Mouse (Mus musculus): Measurements from ENCODE around the gene Zfp668. TPM values are rescaled to one million over a fixed set of nuclear protein-coding genes. Genes with fewer than 3 reads are reported as not detected.

The Zfp668 gene
- polyA plus RNA-seq, 1 experiment from 2014 or later, result 16.4 TPM

GRCm38 (mm10) chr7:127813821-127814220 lies 62.8 kb downstream of the Zfp668 start:
- Histone ChIP-seq H3K27me3 (no peaks in the 10 kb centered on the region), H3K4me3 (no peak overlapping the region), H3K27ac (peak overlapping the region; percentile 57; the same call in 1 of the 2 replicates), H3K4me1 (peaks cover 8% of the 10 kb centered on the region), H3K4me2 (no peak overlapping the region), H3K9ac (no peak overlapping the region), H3K9me3 (no peaks in the 10 kb centered on the region), H3K36me3 (peaks cover 48% of the 10 kb centered on the region)
- 79% methylated on average over 4 of the region's 4 CpGs for WGBS
- no peak for ATAC-seq (ENCODE audit: insufficient number of reproducible peaks, low FRiP score, low TSS enrichment, low read depth)

Other genes starting within 250 kb of the Zfp668 start
- 81.1 and 90.5 TPM in 2 replicates for gene Bcl7c, start 167.9 kb downstream of the Zfp668 start, polyA plus RNA-seq (2015; fragmentation: Nextera tagmentation; extraction: Ambion mirVana)
- 25.3 and 28.7 TPM in 2 replicates for gene Ctf1, start 164.1 kb downstream of the Zfp668 start, polyA plus RNA-seq (2015; fragmentation: Nextera tagmentation; extraction: Ambion mirVana)
- gene Ctf2, start 144.7 kb downstream of the Zfp668 start, polyA plus RNA-seq (2015; fragmentation: Nextera tagmentation; extraction: Ambion mirVana), result 0.19 and 0.44 TPM in 2 replicates
- 4.3 and 4.4 TPM in 2 replicates for gene Fbxl19, start 132.3 kb downstream of the Zfp668 start, polyA plus RNA-seq (2015; fragmentation: Nextera tagmentation; extraction: Ambion mirVana)
- 23.6 and 26.5 TPM in 2 replicates for gene Orai3, start 107.0 kb downstream of the Zfp668 start, polyA plus RNA-seq (2015; fragmentation: Nextera tagmentation; extraction: Ambion mirVana)
- gene Setd1a, start 100.2 kb downstream of the Zfp668 start, polyA plus RNA-seq (2015; fragmentation: Nextera tagmentation; extraction: Ambion mirVana), result 18.6 and 21.7 TPM in 2 replicates
- gene Gm49388, start 91.2 kb downstream of the Zfp668 start, polyA plus RNA-seq (2015; fragmentation: Nextera tagmentation; extraction: Ambion mirVana), result not detected in 2 replicates
- 18.7 and 23.8 TPM in 2 replicates for gene Hsd3b7, start 76.2 kb downstream of the Zfp668 start, polyA plus RNA-seq (2015; fragmentation: Nextera tagmentation; extraction: Ambion mirVana)
- gene Stx4a, start 52.5 kb downstream of the Zfp668 start, polyA plus RNA-seq (2015; fragmentation: Nextera tagmentation; extraction: Ambion mirVana), result 72.5 and 79.5 TPM in 2 replicates
- 3.6 and 3.8 TPM in 2 replicates for gene Stx1b, start 52.3 kb downstream of the Zfp668 start, polyA plus RNA-seq (2015; fragmentation: Nextera tagmentation; extraction: Ambion mirVana)
- gene Zfp646, start 607 bp downstream of the Zfp668 start, polyA plus RNA-seq (2015; fragmentation: Nextera tagmentation; extraction: Ambion mirVana), result 9.1 and 10.0 TPM in 2 replicates
- 2.2 and 2.4 TPM in 2 replicates for gene Prss53, start 14.1 kb upstream of the Zfp668 start, polyA plus RNA-seq (2015; fragmentation: Nextera tagmentation; extraction: Ambion mirVana)
- not detected in 2 replicates for gene Gm21974, start 18.6 kb upstream of the Zfp668 start, polyA plus RNA-seq (2015; fragmentation: Nextera tagmentation; extraction: Ambion mirVana)
- 269 and 272 TPM in 2 replicates for gene Vkorc1, start 18.8 kb upstream of the Zfp668 start, polyA plus RNA-seq (2015; fragmentation: Nextera tagmentation; extraction: Ambion mirVana)
- 98.3 and 117 TPM in 2 replicates for gene Bckdk, start 27.3 kb upstream of the Zfp668 start, polyA plus RNA-seq (2015; fragmentation: Nextera tagmentation; extraction: Ambion mirVana)
- gene Kat8, start 35.7 kb upstream of the Zfp668 start, polyA plus RNA-seq (2015; fragmentation: Nextera tagmentation; extraction: Ambion mirVana), result 37.8 and 38.7 TPM in 2 replicates
- gene Prss8, start 53.3 kb upstream of the Zfp668 start, polyA plus RNA-seq (2015; fragmentation: Nextera tagmentation; extraction: Ambion mirVana), result 11.5 and 14.2 TPM in 2 replicates
- gene Prss36, start 69.9 kb upstream of the Zfp668 start, polyA plus RNA-seq (2015; fragmentation: Nextera tagmentation; extraction: Ambion mirVana), result 11.6 and 12.9 TPM in 2 replicates
- gene Fus, start 90.6 kb upstream of the Zfp668 start, polyA plus RNA-seq (2015; fragmentation: Nextera tagmentation; extraction: Ambion mirVana), result 339 and 390 TPM in 2 replicates
- gene Pycard, start 117.0 kb upstream of the Zfp668 start, polyA plus RNA-seq (2015; fragmentation: Nextera tagmentation; extraction: Ambion mirVana), result 150 and 154 TPM in 2 replicates
- 3.1 and 8.4 TPM in 2 replicates for gene Trim72, start 127.1 kb upstream of the Zfp668 start, polyA plus RNA-seq (2015; fragmentation: Nextera tagmentation; extraction: Ambion mirVana)
- gene Itgam, start 185.8 kb upstream of the Zfp668 start, polyA plus RNA-seq (2015; fragmentation: Nextera tagmentation; extraction: Ambion mirVana), result 2.1 and 2.3 TPM in 2 replicates
- gene Gm49368, start 185.9 kb upstream of the Zfp668 start, polyA plus RNA-seq (2015; fragmentation: Nextera tagmentation; extraction: Ambion mirVana), result not detected in 2 replicates

Data from limb, embryonic 15.5 days (tissue).